Mouse (Mus musculus): Measurements from ENCODE around the gene Prtn3. TPM values are rescaled to one million over a fixed set of nuclear protein-coding genes. Genes with fewer than 3 reads are reported as not detected.

The Prtn3 gene
- 1 to 10 TPM; 1.1 to 1.4 TPM for total RNA-seq (2021)

DNA sequence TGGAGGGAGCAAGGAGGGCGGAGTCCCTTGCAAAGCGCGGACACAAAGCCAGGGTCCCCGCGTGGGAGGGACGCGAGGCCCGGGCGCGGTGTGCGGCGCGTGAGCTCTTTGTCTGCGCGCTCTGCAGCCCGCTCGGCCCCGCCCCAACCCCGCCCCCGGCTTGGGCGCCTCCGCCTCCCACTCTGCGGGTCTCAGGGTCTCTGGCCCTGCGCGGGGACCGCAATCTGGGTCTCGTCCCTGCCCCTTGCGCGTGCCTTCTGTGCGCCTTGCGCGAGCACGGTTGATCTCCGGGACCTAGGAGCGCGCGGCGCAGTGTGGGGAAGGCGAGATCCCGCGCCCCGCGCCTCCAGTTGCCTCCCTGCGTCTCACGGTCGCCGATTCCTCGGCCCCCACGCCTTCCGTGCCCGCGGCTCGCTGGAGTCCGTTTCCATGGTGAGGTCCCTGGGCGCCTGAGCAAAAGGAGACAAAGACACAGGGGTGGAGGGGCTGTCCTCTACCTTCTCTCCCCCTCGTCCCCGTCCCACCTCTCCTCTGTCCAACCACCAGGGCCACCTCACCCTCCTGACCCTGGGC is at the start of gene Prtn3, which contains the start of gene Plppr3:
Gene Prtn3, plus strand, starts transcription at position 187 of the 573 bp plus-strand sequence.
Gene Plppr3, minus strand, starts transcription at position 345 of the 573 bp plus-strand sequence.
- no peak for DNase-seq (ENCODE audit: extremely low spot score in 1 of 2, low spot score in 1 of 2)

DNA sequence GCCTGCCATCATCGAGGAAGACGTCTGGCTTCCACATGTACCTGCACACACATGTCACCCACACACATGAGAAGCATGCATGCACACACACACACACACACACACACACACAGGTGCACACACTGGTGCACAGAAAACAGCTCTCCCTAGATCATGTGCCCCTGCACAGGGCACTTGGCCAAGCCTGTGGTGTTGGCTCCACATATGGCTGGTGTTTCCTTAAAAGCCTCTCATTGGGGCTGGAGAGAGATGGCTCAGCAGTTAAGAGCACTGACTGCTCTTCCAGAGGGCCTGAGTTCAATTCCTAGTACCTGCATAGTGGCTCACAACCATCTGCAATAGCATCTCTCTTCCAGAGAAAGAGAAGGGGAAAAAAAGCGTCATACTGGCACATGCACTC is 42.7 kb upstream of the Prtn3 start:
- DNase-seq (ENCODE audit: extremely low spot score in 1 of 2, low spot score in 1 of 2): no peak

DNA sequence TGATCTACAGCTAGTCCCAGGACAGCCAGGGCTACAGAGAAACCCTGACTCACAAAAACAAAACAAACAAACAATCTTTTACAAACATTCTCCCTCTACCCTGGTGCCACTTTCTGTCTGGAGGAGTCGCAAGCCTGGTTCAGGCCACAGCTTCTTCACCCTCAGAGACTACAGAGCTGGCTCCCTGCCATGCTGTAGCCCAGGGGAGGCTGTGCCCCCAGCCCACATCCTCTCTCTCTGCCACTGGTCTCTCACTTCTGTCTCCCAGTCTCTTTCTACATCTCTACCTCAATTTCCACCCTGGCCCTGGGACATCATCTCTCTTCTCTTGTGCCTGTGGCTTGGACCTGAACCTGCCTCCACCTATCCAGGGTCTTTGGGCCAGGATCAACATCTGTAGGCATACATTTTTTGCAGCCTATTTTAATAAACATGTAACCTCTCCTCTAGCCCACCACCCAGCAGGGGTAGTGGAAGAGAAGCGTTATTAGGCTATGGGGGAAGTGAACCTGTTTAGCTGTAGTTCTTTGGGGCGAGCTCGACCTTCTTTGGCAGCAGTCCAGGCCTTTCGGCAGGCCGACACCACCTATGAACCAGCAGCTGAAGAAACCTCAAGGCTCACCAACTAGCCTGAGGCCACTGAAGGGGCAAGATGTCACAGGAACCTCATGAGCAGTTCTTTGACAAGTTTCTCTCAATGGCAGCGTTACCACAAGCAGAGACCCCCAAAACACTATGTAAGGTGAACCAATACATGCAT is 42.1 kb upstream of the Prtn3 start:
- no peak for DNase-seq (ENCODE audit: extremely low spot score in 1 of 2, low spot score in 1 of 2)

DNA sequence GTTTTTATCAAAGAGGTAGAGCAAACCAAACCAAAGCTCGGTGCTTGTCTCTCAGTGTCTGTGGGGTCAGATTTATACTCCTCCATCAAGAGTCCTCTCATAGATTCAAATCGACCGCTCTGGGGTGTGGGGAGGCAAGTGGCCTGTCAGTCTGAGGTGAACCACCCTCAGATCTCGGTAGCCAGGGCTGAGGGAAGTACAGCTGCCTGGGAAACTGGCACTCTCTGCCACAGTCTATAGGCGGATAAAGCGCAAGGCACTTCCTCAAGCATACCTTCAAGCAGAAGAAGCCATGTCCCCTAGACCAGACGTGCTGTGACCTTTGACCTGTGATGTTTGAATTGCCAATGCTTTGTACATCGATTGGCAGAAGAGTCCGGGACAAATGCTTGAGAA is 41.5 kb upstream of the Prtn3 start:
- no peak for DNase-seq (ENCODE audit: extremely low spot score in 1 of 2, low spot score in 1 of 2)

DNA sequence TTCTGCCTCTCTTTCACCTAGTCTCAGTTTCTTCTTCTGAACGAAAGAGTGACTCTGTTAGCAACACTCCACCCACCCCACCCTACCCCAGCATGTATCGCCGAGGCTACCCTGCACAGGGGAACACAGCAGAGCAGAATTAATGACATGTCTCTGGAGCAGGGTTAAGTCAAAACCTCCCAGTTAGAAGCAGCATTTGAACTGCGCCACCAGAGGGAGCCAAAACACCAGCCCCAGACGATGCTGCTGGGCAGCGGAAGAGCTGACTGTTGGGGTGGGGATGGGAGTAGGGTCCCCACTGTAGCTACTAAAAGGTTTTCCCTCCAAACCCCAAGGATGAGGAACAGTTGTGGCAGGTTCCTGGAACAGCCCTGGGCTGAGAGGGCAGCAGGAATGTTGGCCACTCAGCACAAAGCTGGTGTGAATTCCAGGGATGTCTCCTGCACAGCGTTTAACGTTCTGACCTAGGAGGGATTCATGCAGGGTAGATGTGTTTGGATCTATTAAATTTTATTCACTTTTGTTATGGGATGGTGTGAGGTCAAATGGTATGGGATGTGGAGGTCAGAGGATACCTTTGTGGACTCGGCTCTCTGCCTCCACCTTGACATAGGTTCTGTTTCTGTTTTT is 39.4 kb upstream of the Prtn3 start:
- peak; percentile 65 to 91 for DNase-seq (ENCODE audit: extremely low spot score in 1 of 2, low spot score in 1 of 2)

DNA sequence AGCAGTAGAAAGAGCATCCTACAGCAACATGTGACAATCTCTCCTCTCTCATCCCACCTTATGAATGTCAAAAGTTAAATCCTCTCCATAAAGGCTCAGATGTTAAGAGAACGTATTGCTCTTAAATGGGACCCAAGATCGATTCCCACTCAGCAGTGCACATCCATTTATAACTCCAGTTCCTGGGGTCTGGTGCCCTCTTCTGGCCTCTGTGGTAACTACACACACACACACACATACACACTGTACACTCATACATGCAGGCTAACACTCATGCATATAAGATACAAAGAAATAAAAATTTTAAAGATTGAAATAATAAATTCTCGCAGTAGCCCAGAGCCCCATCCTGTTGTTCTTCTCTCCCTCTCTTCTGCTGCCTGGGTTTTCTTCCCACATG is 37.4 kb upstream of the Prtn3 start:
- no peak for DNase-seq (ENCODE audit: extremely low spot score in 1 of 2, low spot score in 1 of 2)

DNA sequence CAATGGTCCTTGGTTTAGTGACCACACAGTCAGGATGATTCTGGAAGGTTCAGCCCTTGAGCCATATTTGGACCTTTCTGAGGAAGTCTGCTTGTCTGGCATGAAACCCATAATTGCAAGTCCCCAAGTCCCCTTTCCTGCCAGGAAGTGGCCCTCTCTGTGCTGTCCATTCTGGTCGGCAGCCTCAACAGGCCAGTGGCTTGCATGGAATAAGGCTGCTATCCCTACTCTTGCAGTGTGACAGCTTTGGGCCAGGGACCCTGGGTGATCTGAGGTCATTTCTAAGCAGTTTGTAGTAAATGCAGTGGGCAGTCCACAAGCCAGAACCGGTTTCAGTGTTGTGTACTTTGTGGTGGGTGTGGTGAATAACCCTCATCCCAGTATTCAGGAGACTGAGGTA is 36.1 kb upstream of the Prtn3 start:
- no peak for DNase-seq (ENCODE audit: extremely low spot score in 1 of 2, low spot score in 1 of 2)

DNA sequence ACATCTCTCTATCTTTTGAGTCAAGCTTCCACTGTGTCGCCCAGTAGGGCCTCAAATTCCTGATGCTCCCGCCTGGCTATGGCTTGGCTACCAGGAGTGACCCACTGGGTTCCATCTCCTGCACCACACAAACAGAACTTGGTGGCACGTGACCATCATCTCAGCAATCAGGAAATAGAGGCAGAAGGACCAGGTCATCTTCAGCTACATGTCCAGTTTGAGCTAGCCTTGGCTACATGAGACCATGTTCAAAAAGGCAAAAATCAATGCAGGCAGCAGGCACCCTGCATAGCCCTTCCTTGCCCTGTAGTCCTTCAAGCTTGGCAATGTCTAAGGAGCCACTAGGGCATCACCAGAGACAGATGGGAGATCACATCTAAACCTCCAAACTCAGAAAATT is 34.2 kb upstream of the Prtn3 start:
- DNase-seq (ENCODE audit: extremely low spot score in 1 of 2, low spot score in 1 of 2): no peak

DNA sequence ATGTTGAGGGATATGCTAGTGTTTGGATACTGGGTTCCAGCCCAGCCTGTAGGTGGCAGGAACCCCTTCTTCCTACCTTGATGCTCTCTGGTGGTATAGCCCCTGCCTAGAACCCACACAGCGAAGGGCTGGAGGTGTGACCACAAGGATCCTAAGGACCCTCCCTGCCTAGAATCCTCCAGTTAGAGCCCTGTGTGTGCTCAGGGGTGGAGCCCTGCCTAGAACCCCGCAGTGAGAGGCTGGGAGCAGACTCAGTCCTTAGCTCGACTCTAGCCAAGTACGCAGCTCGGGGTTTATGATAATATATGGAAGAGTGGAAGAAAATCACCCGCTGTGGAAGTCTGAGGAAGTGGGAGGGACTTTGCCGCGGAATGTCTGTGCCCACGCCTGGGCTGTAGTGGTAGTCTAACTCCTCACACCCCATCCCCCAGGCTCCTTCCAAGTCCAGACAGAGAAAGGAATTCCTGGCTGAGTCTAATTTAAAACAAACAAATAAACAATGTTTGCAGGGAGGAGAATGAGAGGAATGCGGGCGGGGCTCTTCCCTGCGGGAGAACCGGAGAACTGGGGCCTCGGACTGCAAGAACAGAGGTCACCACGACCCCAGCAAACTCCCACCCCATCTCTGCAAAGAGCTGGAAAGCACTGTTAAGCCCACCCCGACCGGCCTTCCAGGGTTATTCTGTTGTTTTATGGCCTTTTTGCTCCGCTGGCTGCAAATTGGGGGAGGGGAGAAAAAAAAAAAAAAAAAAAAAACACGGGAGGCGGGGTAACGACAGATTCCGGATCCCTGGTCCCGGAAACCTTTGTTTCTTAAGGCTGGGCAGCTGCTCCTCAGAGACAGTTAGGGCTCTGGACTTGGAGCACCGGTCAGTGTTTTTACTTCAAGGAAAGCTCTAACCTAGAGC is 33.4 kb upstream of the Prtn3 start:
- peak in 1 of 2 experiments; percentile 42 for DNase-seq (ENCODE audit: extremely low spot score in 1 of 2, low spot score in 1 of 2)

DNA sequence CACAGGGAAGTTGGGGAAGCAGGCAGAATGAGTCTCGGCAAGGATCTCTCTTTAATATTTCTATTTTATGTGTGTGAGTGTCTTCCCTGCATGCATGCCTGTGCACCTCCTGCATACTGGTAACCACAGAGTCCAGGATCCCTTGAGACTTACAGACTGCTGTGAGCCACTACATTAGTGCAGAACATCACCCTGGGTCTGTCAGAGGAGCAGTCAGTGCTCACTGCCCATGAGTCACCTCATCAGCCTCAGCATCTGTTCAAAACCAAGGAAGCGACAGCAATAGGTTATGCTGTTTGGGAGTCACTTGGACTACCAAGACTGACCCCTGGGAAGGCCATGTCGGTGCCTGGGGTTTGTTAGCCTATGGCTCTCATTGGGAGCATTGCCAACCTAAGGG is 32.0 kb upstream of the Prtn3 start:
- no peak for DNase-seq (ENCODE audit: extremely low spot score in 1 of 2, low spot score in 1 of 2)

DNA sequence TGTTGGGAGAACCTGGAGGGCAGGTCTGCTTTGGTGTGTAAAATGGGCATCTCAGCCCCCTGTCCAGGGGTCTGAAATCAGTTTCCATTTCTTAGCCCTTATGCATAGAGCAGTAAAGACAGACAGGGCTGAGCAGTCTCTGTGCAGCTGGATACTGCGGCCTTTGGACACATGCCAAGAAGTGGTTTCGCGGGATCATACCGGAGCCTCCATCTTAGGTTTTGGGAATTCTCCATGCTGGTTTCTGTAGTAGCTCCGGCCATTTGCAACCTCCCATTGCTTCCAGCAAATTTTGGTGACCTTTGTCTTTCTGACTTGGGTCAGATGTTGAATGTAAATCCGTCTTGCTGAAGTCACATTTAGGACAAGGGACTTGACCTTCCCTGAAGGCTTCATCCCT is 30.8 kb upstream of the Prtn3 start:
- no peak for DNase-seq (ENCODE audit: extremely low spot score in 1 of 2, low spot score in 1 of 2)

DNA sequence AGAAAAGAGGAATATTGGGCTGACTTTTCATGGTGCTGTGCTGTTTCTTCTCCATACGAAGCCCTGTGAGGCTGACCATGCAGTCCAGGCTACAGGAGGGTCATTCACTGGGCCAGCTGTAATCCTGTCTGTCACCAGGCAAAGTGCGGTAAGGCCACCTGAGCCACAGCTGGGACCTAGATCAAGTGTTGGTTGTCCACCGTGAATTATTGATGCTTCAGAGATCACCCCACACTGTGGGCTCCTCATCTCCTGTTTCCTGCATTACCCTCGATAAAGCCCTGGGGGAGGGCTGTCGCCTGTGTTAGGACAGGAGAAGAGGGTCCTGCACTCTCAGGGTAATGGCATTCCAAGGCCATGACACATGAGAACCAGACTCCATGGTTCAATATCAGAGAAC is 27.7 kb upstream of the Prtn3 start:
- no peak for DNase-seq (ENCODE audit: extremely low spot score in 1 of 2, low spot score in 1 of 2)

DNA sequence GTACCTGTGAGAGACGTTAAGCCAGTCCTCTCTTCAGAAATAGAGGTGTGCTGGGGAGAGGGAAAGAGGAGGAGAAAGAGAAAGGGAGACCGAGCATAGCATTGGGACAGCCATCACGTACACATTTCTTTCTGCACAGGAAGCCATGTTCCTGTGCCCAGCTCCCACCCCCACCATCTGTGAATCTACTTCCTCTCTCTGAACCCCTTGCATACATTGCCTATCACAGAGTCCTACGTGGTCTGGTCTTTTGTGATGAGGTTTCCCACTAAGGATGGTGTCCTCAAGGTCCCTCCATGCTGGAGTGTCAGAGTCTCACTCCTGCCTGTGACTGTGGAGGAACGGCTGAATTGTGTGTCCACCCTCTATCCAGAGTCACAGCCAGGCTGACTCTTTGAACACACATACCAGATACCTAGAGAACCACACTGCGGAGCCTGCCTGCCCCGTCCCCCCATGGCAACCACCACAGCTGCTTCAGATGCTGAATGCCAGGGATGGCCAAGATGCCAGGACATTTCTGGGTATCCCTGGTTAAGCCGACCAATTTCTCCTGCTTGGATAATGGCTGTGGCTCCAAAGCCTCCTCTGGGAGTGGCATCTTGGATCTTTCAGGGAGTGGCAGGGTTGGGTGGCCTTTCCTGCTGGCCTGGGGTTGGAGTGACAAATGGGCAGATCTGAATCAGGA is 24.2 kb upstream of the Prtn3 start:
- DNase-seq (ENCODE audit: extremely low spot score in 1 of 2, low spot score in 1 of 2): no peak

DNA sequence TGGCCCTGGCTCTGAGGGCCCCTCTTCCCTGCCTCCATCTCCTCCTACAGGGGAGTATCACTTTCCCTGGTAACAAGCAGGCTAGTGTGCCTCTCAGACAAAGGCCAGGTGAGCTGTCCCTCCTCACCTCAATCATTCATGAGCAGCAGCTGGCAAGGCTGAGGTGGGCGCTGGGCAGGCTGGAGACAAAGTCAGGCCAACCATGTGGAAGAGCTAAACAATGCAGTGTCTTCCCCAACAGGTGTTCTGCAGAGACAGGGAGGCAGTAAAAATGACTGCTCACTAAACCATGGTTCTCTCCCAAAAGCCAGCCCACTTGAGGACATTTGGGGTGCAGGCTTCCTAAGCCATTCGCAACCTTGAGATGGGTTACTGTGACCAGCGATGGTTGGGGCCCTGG is 22.6 kb upstream of the Prtn3 start:
- DNase-seq (ENCODE audit: extremely low spot score in 1 of 2, low spot score in 1 of 2): no peak

DNA sequence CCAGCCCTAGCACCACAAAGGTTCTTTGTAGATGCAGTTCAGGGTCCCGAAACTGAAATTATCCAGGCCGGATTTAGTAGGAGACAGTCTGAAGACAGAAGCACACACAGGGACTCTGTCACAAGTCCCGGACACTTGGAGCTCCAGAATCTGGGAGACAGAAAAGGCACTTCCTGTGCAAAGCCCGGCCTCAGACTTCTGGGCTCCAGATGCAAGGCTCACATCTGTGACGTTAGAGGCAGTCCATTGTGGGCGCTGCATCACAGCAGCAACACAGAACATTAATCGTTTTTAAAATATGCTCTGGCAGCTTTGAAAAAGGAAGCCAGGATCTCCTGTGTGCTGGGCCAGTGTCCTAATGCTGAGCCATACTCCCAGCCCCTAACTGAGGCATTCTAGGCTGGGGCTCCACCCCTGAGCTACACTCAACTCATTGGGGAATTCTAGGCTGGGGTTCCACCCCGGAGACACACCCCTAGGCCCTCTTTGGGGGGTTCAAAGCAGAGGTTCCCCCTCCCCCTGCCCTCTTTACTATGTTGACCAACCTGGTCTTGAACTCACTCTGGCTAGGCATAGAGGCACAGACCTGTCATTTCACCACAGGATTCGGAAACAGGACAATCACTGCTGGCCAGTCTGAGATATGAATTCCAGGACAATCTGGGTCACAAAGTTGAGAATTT is 22.0 kb upstream of the Prtn3 start:
- DNase-seq (ENCODE audit: extremely low spot score in 1 of 2, low spot score in 1 of 2): no peak

DNA sequence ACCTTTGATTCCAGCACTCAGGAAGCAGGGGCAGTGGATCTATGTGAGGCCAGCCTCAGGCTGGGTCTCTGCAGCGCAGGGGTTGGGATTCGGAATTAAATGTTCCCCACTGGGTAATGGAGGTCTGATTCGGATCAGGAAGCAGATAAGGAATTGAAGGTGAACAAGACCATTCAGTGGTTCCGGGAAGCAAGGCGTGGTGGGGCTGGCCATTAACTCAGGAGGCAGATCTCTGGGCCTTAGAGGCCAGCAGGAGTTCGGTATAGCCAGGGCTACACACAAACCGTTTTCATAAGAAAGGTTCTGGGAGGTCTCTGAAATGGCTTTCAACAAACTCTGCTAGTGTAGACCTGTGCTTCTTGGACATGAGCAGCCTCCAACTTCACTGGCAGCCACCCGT is 21.4 kb upstream of the Prtn3 start:
- DNase-seq (ENCODE audit: extremely low spot score in 1 of 2, low spot score in 1 of 2): no peak

DNA sequence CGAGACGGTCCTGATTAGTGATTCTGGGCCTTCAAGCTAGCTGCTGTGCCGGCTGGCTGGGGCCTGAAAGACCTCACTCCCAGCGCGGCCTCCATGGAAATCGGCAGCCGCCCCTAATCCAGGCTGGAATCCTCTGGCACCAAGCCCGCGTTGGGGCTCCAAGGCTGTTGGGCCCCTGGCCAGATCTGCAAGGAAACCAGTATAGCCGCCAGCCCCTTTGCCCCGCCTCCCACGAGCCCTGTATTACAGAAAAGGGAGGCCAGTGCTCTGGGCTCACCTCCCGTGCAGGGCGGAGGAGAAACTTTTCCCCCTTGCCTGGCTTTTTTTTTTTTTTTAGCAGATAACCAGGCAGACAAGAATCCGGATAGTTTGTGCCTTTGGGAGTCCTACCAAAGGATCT is 20.9 kb upstream of the Prtn3 start:
- DNase-seq (ENCODE audit: extremely low spot score in 1 of 2, low spot score in 1 of 2): peak; percentile 73 to 82

DNA sequence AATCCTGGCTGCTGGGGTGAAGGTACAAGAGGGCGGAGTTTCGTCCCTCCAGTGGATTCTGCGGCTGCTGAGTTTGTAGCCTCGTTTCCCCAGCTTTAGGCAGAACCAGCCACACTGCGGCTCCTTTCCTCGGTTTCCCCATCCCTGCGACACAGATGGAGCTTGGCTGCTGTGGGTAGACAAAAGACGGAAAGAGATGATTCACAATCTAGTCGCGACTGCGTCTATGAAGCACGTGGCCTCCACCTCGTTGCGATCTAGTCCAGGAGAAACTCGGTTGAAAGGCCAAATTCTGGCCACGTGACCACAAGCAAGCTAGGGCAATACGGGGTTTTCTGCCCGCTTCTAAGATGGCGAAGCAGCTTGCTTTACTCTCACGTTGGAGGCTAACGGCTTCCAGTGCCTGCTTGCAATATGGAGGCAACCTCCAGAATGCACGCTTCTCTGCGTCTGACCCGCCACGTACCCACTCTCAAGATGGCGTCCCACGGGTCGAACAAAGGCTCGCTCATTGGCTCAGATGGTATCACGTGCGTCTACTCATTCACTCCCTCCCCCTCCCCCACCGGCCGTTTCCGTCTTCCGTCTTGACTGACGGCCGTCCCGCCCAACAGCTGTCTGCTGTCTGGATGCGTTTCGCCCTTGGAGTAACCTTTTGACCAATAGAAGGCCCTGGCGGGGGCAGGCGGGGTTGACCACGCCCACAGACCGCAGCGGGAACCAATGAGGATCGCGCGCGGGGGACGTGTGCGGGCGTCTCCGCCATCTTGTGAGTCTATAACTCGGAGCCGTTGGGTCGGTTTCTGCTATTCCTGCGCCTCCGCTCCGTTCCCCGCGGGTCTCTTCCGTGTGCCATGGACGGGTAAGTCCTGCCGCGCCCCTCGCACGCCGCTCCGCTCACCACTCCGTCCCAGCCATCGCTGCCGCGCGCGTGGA is 20.1 kb upstream of the Prtn3 start, which contains the start of gene Ptbp1:
Gene Ptbp1, plus strand, starts transcription at position 568 of the 936 bp plus-strand sequence.
- peak; percentile 91 to 94 for DNase-seq (ENCODE audit: extremely low spot score in 1 of 2, low spot score in 1 of 2)

Measured in layer of hippocampus, postnatal 25 days (tissue).